Mouse (Mus musculus): ENCODE measurements around the gene Tmem223. TPM values are rescaled to one million over a fixed set of nuclear protein-coding genes. Genes with fewer than 3 reads are reported as not detected.

The Tmem223 gene
- polyA plus RNA-seq, 1 experiment from 2014 or later: 161 TPM

- ATAC-seq (ENCODE audit: insufficient read depth, low FRiP score, low read depth): no peak
- H3K4me1 ChIP-seq: peaks cover 22% of the 10 kb centered on the region; the same call in 1 of the 2 replicates
- no peaks in the 10 kb centered on the region for H3K9me3 ChIP-seq
- H3K4me2 ChIP-seq: 0 out of 2 replicates have a peak overlapping the region, but pooled peaks have one; percentile 17
- H3K27me3 ChIP-seq (replicated peaks): no peaks in the 10 kb centered on the region
- H3K4me3 ChIP-seq (replicated peaks): no peak overlapping the region
- no peak overlapping the region for H3K27ac ChIP-seq
- peaks cover 28% of the 10 kb centered on the region; the same call in 1 of the 2 replicates for H3K36me3 ChIP-seq
- WGBS: 74% methylated on average over 3 of the region's 3 CpGs
- no peak overlapping the region for H3K9ac ChIP-seq
Observed at GRCm38 (mm10) chr19:8817001-8817400, 46.2 kb downstream of the Tmem223 start.

GRCm38 (mm10) chr19:8818301-8818798 is 47.6 kb downstream of the Tmem223 start:
- ATAC-seq (ENCODE audit: insufficient read depth, low FRiP score, low read depth): no peak
- Histone ChIP-seq H3K4me2 (peak overlapping the region; percentile 74), H3K4me1 (peaks cover 29% of the 10 kb centered on the region; the same call in 1 of the 2 replicates), H3K4me3 (replicated peaks) (peak overlapping the region; percentile 93), H3K9ac (peak overlapping the region; percentile 60), H3K27ac (peak overlapping the region; percentile 100), H3K27me3 (replicated peaks) (no peaks in the 10 kb centered on the region), H3K36me3 (peaks cover 20% of the 10 kb centered on the region; the same call in 1 of the 2 replicates), H3K9me3 (no peaks in the 10 kb centered on the region)
- 18% methylated on average over 14 of the region's 14 CpGs for WGBS

- WGBS: under 1% methylated on average over 33 of the region's 33 CpGs
- Histone ChIP-seq H3K9me3 (no peaks in the 10 kb centered on the region), H3K4me2 (peak within 1 kb of the TSS; percentile 74), H3K4me3 (replicated peaks) (peak within 1 kb of the TSS; percentile 93), H3K27ac (peak within 1 kb of the TSS; percentile 100), H3K36me3 (peaks cover 15% of the 10 kb centered on the region; the same call in 1 of the 2 replicates), H3K27me3 (replicated peaks) (no peaks in the 10 kb centered on the region), H3K9ac (peak within 1 kb of the TSS; percentile 98), H3K4me1 (peaks cover 29% of the 10 kb centered on the region; the same call in 1 of the 2 replicates)
- ATAC-seq (ENCODE audit: insufficient read depth, low FRiP score, low read depth): peak; percentile 88
Observed at GRCm38 (mm10) chr19:8818801-8819595, 48.2 kb downstream of the Tmem223 start, which contains the start of gene Ttc9c. TSS of gene Ttc9c (minus strand) at chr19:8819333.

GRCm38 (mm10) chr19:8819596-8820423 is 49.0 kb downstream of the Tmem223 start, which contains the start of gene Hnrnpul2:
TSS of gene Hnrnpul2 (plus strand) at chr19:8820010.
- Histone ChIP-seq H3K4me2 (peak within 1 kb of the TSS; percentile 74), H3K9me3 (no peaks in the 10 kb centered on the region), H3K9ac (peak within 1 kb of the TSS; percentile 98), H3K27ac (peak within 1 kb of the TSS; percentile 100), H3K27me3 (replicated peaks) (no peaks in the 10 kb centered on the region), H3K4me1 (peaks cover 29% of the 10 kb centered on the region; the same call in 1 of the 2 replicates), H3K36me3 (peaks cover 17% of the 10 kb centered on the region), H3K4me3 (replicated peaks) (peak within 1 kb of the TSS; percentile 93)
- ATAC-seq (ENCODE audit: insufficient read depth, low FRiP score, low read depth): peak; percentile 94
- under 1% methylated on average over 81 of the region's 83 CpGs for WGBS

GRCm38 (mm10) chr19:8820424-8820956 is 49.7 kb downstream of the Tmem223 start:
- peak; percentile 14; the same call in 1 of the 2 replicates for ATAC-seq (ENCODE audit: insufficient read depth, low FRiP score, low read depth)
- peaks cover 20% of the 10 kb centered on the region for H3K36me3 ChIP-seq
- WGBS: 0% methylated on average over 47 of the region's 48 CpGs
- no peaks in the 10 kb centered on the region for H3K27me3 ChIP-seq (replicated peaks)
- peaks cover 29% of the 10 kb centered on the region; the same call in 1 of the 2 replicates for H3K4me1 ChIP-seq
- peak overlapping the region; percentile 93 for H3K4me3 ChIP-seq (replicated peaks)
- H3K9me3 ChIP-seq: no peaks in the 10 kb centered on the region
- peak overlapping the region; percentile 98 for H3K9ac ChIP-seq
- H3K4me2 ChIP-seq: peak overlapping the region; percentile 73
- H3K27ac ChIP-seq: peak overlapping the region; percentile 100

GRCm38 (mm10) chr19:8821146-8821545 is 50.4 kb downstream of the Tmem223 start:
- peak overlapping the region; percentile 73 for H3K4me2 ChIP-seq
- H3K27ac ChIP-seq: peak overlapping the region; percentile 100
- no peaks in the 10 kb centered on the region for H3K9me3 ChIP-seq
- no peaks in the 10 kb centered on the region for H3K27me3 ChIP-seq (replicated peaks)
- H3K9ac ChIP-seq: peak overlapping the region; percentile 98
- peak overlapping the region; percentile 93 for H3K4me3 ChIP-seq (replicated peaks)
- under 1% methylated on average over 7 of the region's 7 CpGs for WGBS
- no peak for ATAC-seq (ENCODE audit: insufficient read depth, low FRiP score, low read depth)
- H3K36me3 ChIP-seq: peaks cover 25% of the 10 kb centered on the region
- H3K4me1 ChIP-seq: peaks cover 24% of the 10 kb centered on the region; the same call in 1 of the 2 replicates

Small RNAs within 50 kb of the gene (microRNA-seq; reads per million reads assigned to microRNA genes)
- not detected for gene Mir6992

Other genes starting within 250 kb of the Tmem223 start
- 0.05 and 0.12 TPM in 2 replicates for gene Slc22a8, start 179.7 kb upstream of the Tmem223 start, polyA plus RNA-seq (2015; fragmentation: Nextera tagmentation; extraction: Ambion mirVana)
- gene Slc22a6, start 153.0 kb upstream of the Tmem223 start, polyA plus RNA-seq (2015; fragmentation: Nextera tagmentation; extraction: Ambion mirVana): not detected in 2 replicates
- 0.88 and 0.98 TPM in 2 replicates for gene Chrm1, start 107.2 kb upstream of the Tmem223 start, polyA plus RNA-seq (2015; fragmentation: Nextera tagmentation; extraction: Ambion mirVana)
- gene Slc3a2, start 47.6 kb upstream of the Tmem223 start, polyA plus RNA-seq (2015; fragmentation: Nextera tagmentation; extraction: Ambion mirVana): 111 and 122 TPM in 2 replicates
- gene Wdr74, start 35.2 kb upstream of the Tmem223 start, polyA plus RNA-seq (2015; fragmentation: Nextera tagmentation; extraction: Ambion mirVana): 76.3 and 90.4 TPM in 2 replicates
- gene 1700092M07Rik, start 30.3 kb upstream of the Tmem223 start, polyA plus RNA-seq (2015; fragmentation: Nextera tagmentation; extraction: Ambion mirVana): 1.4 and 1.7 TPM in 2 replicates
- gene Stx5a, start 29.6 kb upstream of the Tmem223 start, polyA plus RNA-seq (2015; fragmentation: Nextera tagmentation; extraction: Ambion mirVana): 132 and 134 TPM in 2 replicates
- gene Nxf1, start 13.9 kb upstream of the Tmem223 start, polyA plus RNA-seq (2015; fragmentation: Nextera tagmentation; extraction: Ambion mirVana): 159 and 160 TPM in 2 replicates
- gene Tmem179b, start 3.5 kb downstream of the Tmem223 start, polyA plus RNA-seq (2015; fragmentation: Nextera tagmentation; extraction: Ambion mirVana): 95.7 and 104 TPM in 2 replicates
- gene Taf6l, start 15.4 kb downstream of the Tmem223 start, polyA plus RNA-seq (2015; fragmentation: Nextera tagmentation; extraction: Ambion mirVana): 26.3 and 26.9 TPM in 2 replicates
- gene Polr2g, start 27.6 kb downstream of the Tmem223 start, polyA plus RNA-seq (2015; fragmentation: Nextera tagmentation; extraction: Ambion mirVana): 136 and 137 TPM in 2 replicates
- 4.1 and 4.4 TPM in 2 replicates for gene Zbtb3, start 31.6 kb downstream of the Tmem223 start, polyA plus RNA-seq (2015; fragmentation: Nextera tagmentation; extraction: Ambion mirVana)
- gene Ttc9c, start 48.3 kb downstream of the Tmem223 start, polyA plus RNA-seq (2015; fragmentation: Nextera tagmentation; extraction: Ambion mirVana): 49.7 and 52.1 TPM in 2 replicates
- 5.9 and 6.6 TPM in 2 replicates for gene Hnrnpul2, start 49.0 kb downstream of the Tmem223 start, polyA plus RNA-seq (2015; fragmentation: Nextera tagmentation; extraction: Ambion mirVana)
- not detected in 2 replicates for gene AC129217.1, start 58.8 kb downstream of the Tmem223 start, polyA plus RNA-seq (2015; fragmentation: Nextera tagmentation; extraction: Ambion mirVana)
- gene Bscl2, start 66.5 kb downstream of the Tmem223 start, polyA plus RNA-seq (2015; fragmentation: Nextera tagmentation; extraction: Ambion mirVana): 49.7 and 53.4 TPM in 2 replicates
- gene Gng3, start 68.2 kb downstream of the Tmem223 start, polyA plus RNA-seq (2015; fragmentation: Nextera tagmentation; extraction: Ambion mirVana): 11.2 and 14.7 TPM in 2 replicates
- gene Lrrn4cl, start 79.8 kb downstream of the Tmem223 start, polyA plus RNA-seq (2015; fragmentation: Nextera tagmentation; extraction: Ambion mirVana): 1.6 and 1.8 TPM in 2 replicates
- gene Ubxn1, start 100.5 kb downstream of the Tmem223 start, polyA plus RNA-seq (2015; fragmentation: Nextera tagmentation; extraction: Ambion mirVana): 160 and 163 TPM in 2 replicates
- 61.9 and 62.8 TPM in 2 replicates for gene Uqcc3, start 109.9 kb downstream of the Tmem223 start, polyA plus RNA-seq (2015; fragmentation: Nextera tagmentation; extraction: Ambion mirVana)
- gene Lbhd1, start 112.7 kb downstream of the Tmem223 start, polyA plus RNA-seq (2015; fragmentation: Nextera tagmentation; extraction: Ambion mirVana): 69.9 and 93.9 TPM in 2 replicates
- gene Gm49403, start 112.9 kb downstream of the Tmem223 start, polyA plus RNA-seq (2015; fragmentation: Nextera tagmentation; extraction: Ambion mirVana): not detected in 2 replicates
- gene 1810009A15Rik, start 117.9 kb downstream of the Tmem223 start, polyA plus RNA-seq (2015; fragmentation: Nextera tagmentation; extraction: Ambion mirVana): 82.3 and 82.9 TPM in 2 replicates
- not detected in 2 replicates for gene Gm49416, start 117.9 kb downstream of the Tmem223 start, polyA plus RNA-seq (2015; fragmentation: Nextera tagmentation; extraction: Ambion mirVana)
- gene Ints5, start 122.0 kb downstream of the Tmem223 start, polyA plus RNA-seq (2015; fragmentation: Nextera tagmentation; extraction: Ambion mirVana): 36.8 and 43.6 TPM in 2 replicates
- gene Ganab, start 127.1 kb downstream of the Tmem223 start, polyA plus RNA-seq (2015; fragmentation: Nextera tagmentation; extraction: Ambion mirVana): 89.3 and 103 TPM in 2 replicates
- 39.8 and 44.5 TPM in 2 replicates for gene B3gat3, start 149.4 kb downstream of the Tmem223 start, polyA plus RNA-seq (2015; fragmentation: Nextera tagmentation; extraction: Ambion mirVana)
- gene Rom1, start 158.4 kb downstream of the Tmem223 start, polyA plus RNA-seq (2015; fragmentation: Nextera tagmentation; extraction: Ambion mirVana): 3.3 and 3.4 TPM in 2 replicates
- gene Eml3, start 158.6 kb downstream of the Tmem223 start, polyA plus RNA-seq (2015; fragmentation: Nextera tagmentation; extraction: Ambion mirVana): 31.7 and 32.6 TPM in 2 replicates
- gene Mta2, start 170.9 kb downstream of the Tmem223 start, polyA plus RNA-seq (2015; fragmentation: Nextera tagmentation; extraction: Ambion mirVana): 132 and 142 TPM in 2 replicates
- 29.1 and 31.8 TPM in 2 replicates for gene Tut1, start 182.9 kb downstream of the Tmem223 start, polyA plus RNA-seq (2015; fragmentation: Nextera tagmentation; extraction: Ambion mirVana)
- gene Eef1g, start 196.0 kb downstream of the Tmem223 start, polyA plus RNA-seq (2015; fragmentation: Nextera tagmentation; extraction: Ambion mirVana): 383 and 461 TPM in 2 replicates
- 32.2 and 43.5 TPM in 2 replicates for gene Ahnak, start 218.3 kb downstream of the Tmem223 start, polyA plus RNA-seq (2015; fragmentation: Nextera tagmentation; extraction: Ambion mirVana)